Mouse (Mus musculus) WW6 (cell line): ENCODE measurements at regions not wholly inside any gene's neighbourhood (a gene's known extent, or its start where the extent isn't known, plus 50 kb on each side); places are given as distances from the start of the nearest gene placed in this dataset.

Source experiments
- DNase-seq: peaks from one replicate; pipeline ENCODE4 v3.0.0-alpha.2; 2013; ENCODE audit warnings: low read depth, low spot score

- DNase-seq = no peak
Observed at GRCm38 (mm10) chr11:114176671-114177212, 109.9 kb upstream of the Sdk2 start.

GRCm38 (mm10) chr11:114175437-114176131, 108.7 kb upstream of the Sdk2 start:
- no peak for DNase-seq

GRCm38 (mm10) chr11:114174871-114175270, 108.0 kb upstream of the Sdk2 start:
- no peak for DNase-seq

- DNase-seq = no peak
Observed at GRCm38 (mm10) chr11:114168231-114168661, 101.4 kb upstream of the Sdk2 start.

- no peak for DNase-seq
Observed at GRCm38 (mm10) chr11:114165656-114166362, 99.0 kb upstream of the Sdk2 start.

- no peak for DNase-seq
Observed at GRCm38 (mm10) chr11:114152716-114153115, 85.9 kb upstream of the Sdk2 start.

GRCm38 (mm10) chr11:114146334-114146733, 79.5 kb upstream of the Sdk2 start:
- no peak for DNase-seq

- DNase-seq = no peak
Observed at GRCm38 (mm10) chr11:114129270-114129669, 62.4 kb upstream of the Sdk2 start.

GRCm38 (mm10) chr11:114128841-114129240, 62.0 kb upstream of the Sdk2 start:
- DNase-seq = no peak

- peak; percentile 13 for DNase-seq
Observed at GRCm38 (mm10) chr11:114127426-114127825, 60.6 kb upstream of the Sdk2 start.

GRCm38 (mm10) chr11:114122175-114122574, 55.3 kb upstream of the Sdk2 start:
- DNase-seq = no peak

GRCm38 (mm10) chr11:114119135-114119534, 52.3 kb upstream of the Sdk2 start:
- no peak for DNase-seq
